Mouse (Mus musculus): ENCODE measurements at regions not wholly inside any gene's neighbourhood (a gene's known extent, or its start where the extent isn't known, plus 50 kb on each side); places are given as distances from the start of the nearest gene placed in this dataset.

- no peaks in the 10 kb centered on the region for H3K36me3 ChIP-seq (replicated peaks; ENCODE audit: control insufficient read depth, insufficient read depth, low read depth, low read length)
- no peak for ATAC-seq (replicated peaks; ENCODE audit: insufficient number of reproducible peaks, low FRiP score, low TSS enrichment, low read depth)
- H3K9me3 ChIP-seq (replicated peaks; ENCODE audit: control insufficient read depth, low read length): no peaks in the 10 kb centered on the region
- H3K4me2 ChIP-seq (ENCODE audit: low read depth, low read length): no peak overlapping the region
- no peaks in the 10 kb centered on the region for H3K4me1 ChIP-seq (ENCODE audit: control insufficient read depth, insufficient read depth, low read length)
- no peaks in the 10 kb centered on the region for H3K27me3 ChIP-seq (ENCODE audit: control insufficient read depth, insufficient read depth, low read length)
- WGBS: 70% methylated on average over 16 of the region's 16 CpGs
- DNase-seq (ENCODE audit: low spot score): no peak
- H3K27ac ChIP-seq (replicated peaks; ENCODE audit: low read depth, low read length): no peak overlapping the region
- no peak overlapping the region for H3K9ac ChIP-seq (replicated peaks; ENCODE audit: low read length)
- H3K4me3 ChIP-seq (ENCODE audit: low read depth, low read length): no peak overlapping the region
These were observed 355.5 kb downstream of the Eipr1 start for GRCm38 (mm10) chr12:29106893-29107719.

GRCm38 (mm10) chr12:29107720-29108051 lies 356.1 kb downstream of the Eipr1 start:
- no peak overlapping the region for H3K9ac ChIP-seq (replicated peaks; ENCODE audit: low read length)
- no peaks in the 10 kb centered on the region for H3K36me3 ChIP-seq (replicated peaks; ENCODE audit: control insufficient read depth, insufficient read depth, low read depth, low read length)
- no peak overlapping the region for H3K27ac ChIP-seq (replicated peaks; ENCODE audit: low read depth, low read length)
- H3K4me1 ChIP-seq (ENCODE audit: control insufficient read depth, insufficient read depth, low read length): no peaks in the 10 kb centered on the region
- WGBS: 79% methylated on average over 3 of the region's 3 CpGs
- H3K27me3 ChIP-seq (ENCODE audit: control insufficient read depth, insufficient read depth, low read length): no peaks in the 10 kb centered on the region
- ATAC-seq (replicated peaks; ENCODE audit: insufficient number of reproducible peaks, low FRiP score, low TSS enrichment, low read depth) (no peak), DNase-seq (ENCODE audit: low spot score) (no peak)
- no peak overlapping the region for H3K4me3 ChIP-seq (ENCODE audit: low read depth, low read length)
- H3K9me3 ChIP-seq (replicated peaks; ENCODE audit: control insufficient read depth, low read length): no peaks in the 10 kb centered on the region
- no peak overlapping the region for H3K4me2 ChIP-seq (ENCODE audit: low read depth, low read length)

GRCm38 (mm10) chr12:29118336-29118735 lies 366.7 kb downstream of the Eipr1 start:
- ATAC-seq (replicated peaks; ENCODE audit: insufficient number of reproducible peaks, low FRiP score, low TSS enrichment, low read depth) (no peak), DNase-seq (ENCODE audit: low spot score) (no peak)
- WGBS: 72% methylated on average over 2 of the region's 2 CpGs
- H3K36me3 ChIP-seq (replicated peaks; ENCODE audit: control insufficient read depth, insufficient read depth, low read depth, low read length): no peaks in the 10 kb centered on the region
- no peaks in the 10 kb centered on the region for H3K9me3 ChIP-seq (replicated peaks; ENCODE audit: control insufficient read depth, low read length)
- H3K4me1 ChIP-seq (ENCODE audit: control insufficient read depth, insufficient read depth, low read length): no peaks in the 10 kb centered on the region
- H3K27ac ChIP-seq (replicated peaks; ENCODE audit: low read depth, low read length): no peak overlapping the region
- H3K27me3 ChIP-seq (ENCODE audit: control insufficient read depth, insufficient read depth, low read length): no peaks in the 10 kb centered on the region
- no peak overlapping the region for H3K9ac ChIP-seq (replicated peaks; ENCODE audit: low read length)
- H3K4me3 ChIP-seq (ENCODE audit: low read depth, low read length): no peak overlapping the region
- H3K4me2 ChIP-seq (ENCODE audit: low read depth, low read length): no peak overlapping the region

- H3K9me3 ChIP-seq (replicated peaks; ENCODE audit: control insufficient read depth, low read length): no peaks in the 10 kb centered on the region
- 58% methylated on average over 2 of the region's 2 CpGs for WGBS
- H3K9ac ChIP-seq (replicated peaks; ENCODE audit: low read length): no peak overlapping the region
- no peak overlapping the region for H3K4me2 ChIP-seq (ENCODE audit: low read depth, low read length)
- H3K36me3 ChIP-seq (replicated peaks; ENCODE audit: control insufficient read depth, insufficient read depth, low read depth, low read length): no peaks in the 10 kb centered on the region
- H3K27ac ChIP-seq (replicated peaks; ENCODE audit: low read depth, low read length): no peak overlapping the region
- no peaks in the 10 kb centered on the region for H3K27me3 ChIP-seq (ENCODE audit: control insufficient read depth, insufficient read depth, low read length)
- no peaks in the 10 kb centered on the region for H3K4me1 ChIP-seq (ENCODE audit: control insufficient read depth, insufficient read depth, low read length)
- H3K4me3 ChIP-seq (ENCODE audit: low read depth, low read length): no peak overlapping the region
- ATAC-seq (replicated peaks; ENCODE audit: insufficient number of reproducible peaks, low FRiP score, low TSS enrichment, low read depth): peak; percentile 77; the same call in 1 of the 2 replicates
- peak; percentile 2 for DNase-seq (ENCODE audit: low spot score)
These were observed 369.6 kb downstream of the Eipr1 start for GRCm38 (mm10) chr12:29121159-29121558.

GRCm38 (mm10) chr12:29122931-29123330 lies 371.3 kb downstream of the Eipr1 start:
- WGBS: 88% methylated on average over 4 of the region's 4 CpGs

GRCm38 (mm10) chr12:29124079-29124668 lies 372.6 kb downstream of the Eipr1 start:
- Histone ChIP-seq H3K4me3 (ENCODE audit: low read depth, low read length) (no peak overlapping the region), H3K4me1 (ENCODE audit: control insufficient read depth, insufficient read depth, low read length) (no peaks in the 10 kb centered on the region), H3K9me3 (replicated peaks; ENCODE audit: control insufficient read depth, low read length) (no peaks in the 10 kb centered on the region), H3K36me3 (replicated peaks; ENCODE audit: control insufficient read depth, insufficient read depth, low read depth, low read length) (no peaks in the 10 kb centered on the region), H3K9ac (replicated peaks; ENCODE audit: low read length) (no peak overlapping the region), H3K4me2 (ENCODE audit: low read depth, low read length) (no peak overlapping the region), H3K27me3 (ENCODE audit: control insufficient read depth, insufficient read depth, low read length) (no peaks in the 10 kb centered on the region), H3K27ac (replicated peaks; ENCODE audit: low read depth, low read length) (no peak overlapping the region)
- 73% methylated on average over 7 of the region's 7 CpGs for WGBS
- DNase-seq (ENCODE audit: low spot score): no peak
- ATAC-seq (replicated peaks; ENCODE audit: insufficient number of reproducible peaks, low FRiP score, low TSS enrichment, low read depth): no peak

More at GRCm38 (mm10) chr12:29122931-29123330, 371.3 kb downstream of the Eipr1 start:
- no peaks in the 10 kb centered on the region for H3K4me1 ChIP-seq (ENCODE audit: control insufficient read depth, insufficient read depth, low read length)
- ATAC-seq (replicated peaks; ENCODE audit: insufficient number of reproducible peaks, low FRiP score, low TSS enrichment, low read depth): no peak
- no peak for DNase-seq (ENCODE audit: low spot score)
- H3K36me3 ChIP-seq (replicated peaks; ENCODE audit: control insufficient read depth, insufficient read depth, low read depth, low read length): no peaks in the 10 kb centered on the region
- no peaks in the 10 kb centered on the region for H3K9me3 ChIP-seq (replicated peaks; ENCODE audit: control insufficient read depth, low read length)
- H3K27ac ChIP-seq (replicated peaks; ENCODE audit: low read depth, low read length): no peak overlapping the region
- H3K4me3 ChIP-seq (ENCODE audit: low read depth, low read length): no peak overlapping the region
- no peak overlapping the region for H3K9ac ChIP-seq (replicated peaks; ENCODE audit: low read length)
- no peak overlapping the region for H3K4me2 ChIP-seq (ENCODE audit: low read depth, low read length)
- H3K27me3 ChIP-seq (ENCODE audit: control insufficient read depth, insufficient read depth, low read length): no peaks in the 10 kb centered on the region

- Histone ChIP-seq H3K9ac (replicated peaks; ENCODE audit: low read length) (no peak overlapping the region), H3K27me3 (ENCODE audit: control insufficient read depth, insufficient read depth, low read length) (no peaks in the 10 kb centered on the region), H3K4me2 (ENCODE audit: low read depth, low read length) (no peak overlapping the region), H3K4me3 (ENCODE audit: low read depth, low read length) (no peak overlapping the region), H3K27ac (replicated peaks; ENCODE audit: low read depth, low read length) (no peak overlapping the region), H3K9me3 (replicated peaks; ENCODE audit: control insufficient read depth, low read length) (no peaks in the 10 kb centered on the region), H3K4me1 (ENCODE audit: control insufficient read depth, insufficient read depth, low read length) (no peaks in the 10 kb centered on the region), H3K36me3 (replicated peaks; ENCODE audit: control insufficient read depth, insufficient read depth, low read depth, low read length) (no peaks in the 10 kb centered on the region)
- ATAC-seq (replicated peaks; ENCODE audit: insufficient number of reproducible peaks, low FRiP score, low TSS enrichment, low read depth) (no peak), DNase-seq (ENCODE audit: low spot score) (peak; percentile 19)
- WGBS: 58% methylated on average over 10 of the region's 10 CpGs
These were observed 377.2 kb downstream of the Eipr1 start for GRCm38 (mm10) chr12:29128844-29129243.

GRCm38 (mm10) chr12:29129331-29129730 lies 377.7 kb downstream of the Eipr1 start:
- Histone ChIP-seq H3K4me3 (ENCODE audit: low read depth, low read length) (no peak overlapping the region), H3K27ac (replicated peaks; ENCODE audit: low read depth, low read length) (no peak overlapping the region), H3K9ac (replicated peaks; ENCODE audit: low read length) (no peak overlapping the region), H3K9me3 (replicated peaks; ENCODE audit: control insufficient read depth, low read length) (no peaks in the 10 kb centered on the region), H3K36me3 (replicated peaks; ENCODE audit: control insufficient read depth, insufficient read depth, low read depth, low read length) (no peaks in the 10 kb centered on the region), H3K4me1 (ENCODE audit: control insufficient read depth, insufficient read depth, low read length) (no peaks in the 10 kb centered on the region), H3K27me3 (ENCODE audit: control insufficient read depth, insufficient read depth, low read length) (no peaks in the 10 kb centered on the region), H3K4me2 (ENCODE audit: low read depth, low read length) (no peak overlapping the region)
- WGBS: 70% methylated on average over 4 of the region's 4 CpGs
- ATAC-seq (replicated peaks; ENCODE audit: insufficient number of reproducible peaks, low FRiP score, low TSS enrichment, low read depth): no peak
- no peak for DNase-seq (ENCODE audit: low spot score)

Data from embryonic facial prominence, embryonic 11.5 days (tissue).